Mouse (Mus musculus) hindbrain, embryonic 13.5 days (tissue): ENCODE results near the gene Slc26a6. TPM values are rescaled to one million over a fixed set of nuclear protein-coding genes. Genes with fewer than 3 reads are reported as not detected.

Experiments used
- ATAC-seq: fragments of 200-750 bp; cut with Nextera tagmentation; 2 replicates; pipeline ENCODE4 v1.8.0; 2017; ENCODE audit warnings: moderate TSS enrichment; ENCODE audit not compliant: low FRiP score
- H3K27ac ChIP-seq: fragments of 300-500 bp; sonication (generic); 2 replicates; pipeline ENCODE4 v1.5.1; 2015; ENCODE audit warnings: inconsistent platforms, mild to moderate bottlenecking, moderate library complexity
- H3K27me3 ChIP-seq: fragments of 300-500 bp; sonication (generic); 2 replicates; pipeline ENCODE4 v1.6.1; 2015; ENCODE audit warnings: mild to moderate bottlenecking, inconsistent platforms
- H3K36me3 ChIP-seq: fragments of 300-500 bp; sonication (generic); 2 replicates; pipeline ENCODE4 v1.6.1; 2015; ENCODE audit warnings: mild to moderate bottlenecking, inconsistent platforms
- H3K4me1 ChIP-seq: fragments of 300-500 bp; sonication (generic); replicated peaks from 2 replicates; pipeline ENCODE4 v1.6.1; 2015; ENCODE audit warnings: inconsistent platforms
- H3K4me2 ChIP-seq: fragments of 300-500 bp; sonication (generic); 2 replicates; pipeline ENCODE4 v1.6.1; 2015; ENCODE audit warnings: inconsistent platforms, mild to moderate bottlenecking, moderate library complexity
- H3K4me3 ChIP-seq: fragments of 300-500 bp; sonication (generic); 2 replicates; pipeline ENCODE4 v1.5.1; 2015; ENCODE audit warnings: mild to moderate bottlenecking, inconsistent platforms
- H3K9ac ChIP-seq: fragments of 300-500 bp; sonication (generic); 2 replicates; pipeline ENCODE4 v1.6.1; 2015; ENCODE audit warnings: mild to moderate bottlenecking, inconsistent platforms
- H3K9me3 ChIP-seq: fragments of 300-500 bp; sonication (generic); 2 replicates; pipeline ENCODE4 v1.6.1; 2016; ENCODE audit warnings: inconsistent platforms
- WGBS: fragments of 180-500 bp; shearing (Covaris S2); methylation state at CpG from one replicate; pipeline ENCODE4 v1.1.7; 2015; 5-methylcytosine and 5-hydroxymethylcytosine counted together
- polyA plus RNA-seq: library from polyadenylated mRNA; unstranded; fragments of >200 nt; fragmentation: Nextera tagmentation; extraction: Ambion mirVana; gene quantifications from 2 replicates; pipeline ENCODE4 v1.2.1, GENCODE M21; 2015

Gene Slc26a6
- 15.1 and 16.1 TPM in 2 replicates for polyA plus RNA-seq

GRCm38 (mm10) chr9:108852976-108853375 lies at the start of gene Slc26a6:
Gene Slc26a6, plus strand, starts transcription at chr9:108853283.
- H3K36me3 ChIP-seq, result peaks cover 65% of the 10 kb centered on the region
- H3K27ac ChIP-seq, result peak within 1 kb of the TSS; percentile 87
- ATAC-seq, result no peak
- H3K4me1 ChIP-seq, result peaks cover 19% of the 10 kb centered on the region
- 94% methylated on average over 3 of the region's 3 CpGs for WGBS
- H3K9me3 ChIP-seq, result no peaks in the 10 kb centered on the region
- peak within 1 kb of the TSS; percentile 86 for H3K4me2 ChIP-seq
- peak within 1 kb of the TSS; percentile 83 for H3K9ac ChIP-seq
- no peaks in the 10 kb centered on the region for H3K27me3 ChIP-seq
- peak within 1 kb of the TSS; percentile 75 for H3K4me3 ChIP-seq

GRCm38 (mm10) chr9:108805768-108806167 lies 47.3 kb upstream of the Slc26a6 start:
- Histone ChIP-seq H3K27ac (no peak overlapping the region), H3K4me1 (peaks cover 23% of the 10 kb centered on the region), H3K36me3 (peaks cover 63% of the 10 kb centered on the region), H3K9me3 (no peaks in the 10 kb centered on the region), H3K9ac (no peak overlapping the region), H3K4me2 (no peak overlapping the region), H3K4me3 (no peak overlapping the region), H3K27me3 (no peaks in the 10 kb centered on the region)
- 90% methylated on average over 8 of the region's 8 CpGs for WGBS
- no peak for ATAC-seq

GRCm38 (mm10) chr9:108806379-108806778 lies 46.7 kb upstream of the Slc26a6 start:
- Histone ChIP-seq H3K9ac (no peak overlapping the region), H3K9me3 (no peaks in the 10 kb centered on the region), H3K4me3 (no peak overlapping the region), H3K36me3 (peaks cover 63% of the 10 kb centered on the region), H3K27ac (no peak overlapping the region; the same call in 1 of the 2 replicates), H3K4me1 (peaks cover 23% of the 10 kb centered on the region), H3K4me2 (no peak overlapping the region), H3K27me3 (no peaks in the 10 kb centered on the region)
- no peak for ATAC-seq

- no peak overlapping the region for H3K4me2 ChIP-seq
- H3K4me3 ChIP-seq, result no peak overlapping the region
- no peak for ATAC-seq
- H3K9me3 ChIP-seq, result no peaks in the 10 kb centered on the region
- peaks cover 23% of the 10 kb centered on the region for H3K4me1 ChIP-seq
- 0 out of 2 replicates have a peak overlapping the region, but pooled peaks have one; percentile 0 for H3K27ac ChIP-seq
- H3K27me3 ChIP-seq, result no peaks in the 10 kb centered on the region
- 94% methylated on average over 1 of the region's 1 CpGs for whole genome bisulfite sequencing
- peaks cover 63% of the 10 kb centered on the region for H3K36me3 ChIP-seq
- no peak overlapping the region for H3K9ac ChIP-seq
Observed at GRCm38 (mm10) chr9:108806831-108807230, 46.3 kb upstream of the Slc26a6 start.

- Histone ChIP-seq H3K36me3 (peaks cover 63% of the 10 kb centered on the region), H3K27ac (peak overlapping the region; percentile 59), H3K4me1 (peaks cover 23% of the 10 kb centered on the region), H3K4me2 (no peak overlapping the region), H3K27me3 (no peaks in the 10 kb centered on the region), H3K9ac (peak overlapping the region; percentile 25; the same call in 1 of the 2 replicates), H3K4me3 (no peak overlapping the region), H3K9me3 (no peaks in the 10 kb centered on the region)
- no peak; the same call in 1 of the 2 replicates for ATAC-seq
- 74% methylated on average over 5 of the region's 5 CpGs for WGBS
Observed at GRCm38 (mm10) chr9:108807674-108808073, 45.4 kb upstream of the Slc26a6 start.

- peak; percentile 90 for ATAC-seq
- Histone ChIP-seq H3K27ac (peak within 1 kb of the TSS; percentile 84), H3K9me3 (no peaks in the 10 kb centered on the region), H3K4me1 (peaks cover 23% of the 10 kb centered on the region), H3K4me3 (peak within 1 kb of the TSS; percentile 73), H3K27me3 (no peaks in the 10 kb centered on the region), H3K9ac (peak within 1 kb of the TSS; percentile 95), H3K4me2 (peak within 1 kb of the TSS; percentile 87), H3K36me3 (peaks cover 65% of the 10 kb centered on the region)
- under 1% methylated on average over 43 of the region's 62 CpGs for WGBS
Observed at GRCm38 (mm10) chr9:108808163-108808665, 44.9 kb upstream of the Slc26a6 start, which contains the start of gene Nckipsd. Gene Nckipsd, plus strand, starts transcription at chr9:108808368.

- H3K4me3 ChIP-seq, result peak overlapping the region; percentile 73
- peak overlapping the region; percentile 95 for H3K9ac ChIP-seq
- no peak overlapping the region for H3K27ac ChIP-seq
- peaks cover 23% of the 10 kb centered on the region for H3K4me1 ChIP-seq
- no peaks in the 10 kb centered on the region for H3K27me3 ChIP-seq
- H3K9me3 ChIP-seq, result no peaks in the 10 kb centered on the region
- peaks cover 65% of the 10 kb centered on the region for H3K36me3 ChIP-seq
- no peak for ATAC-seq
- WGBS, result 67% methylated on average over 5 of the region's 5 CpGs
- peak overlapping the region; percentile 87 for H3K4me2 ChIP-seq
Observed at GRCm38 (mm10) chr9:108809188-108809587, 43.9 kb upstream of the Slc26a6 start.

GRCm38 (mm10) chr9:108809723-108810122 lies 43.4 kb upstream of the Slc26a6 start:
- peaks cover 65% of the 10 kb centered on the region for H3K36me3 ChIP-seq
- peak overlapping the region; percentile 95 for H3K9ac ChIP-seq
- H3K4me2 ChIP-seq, result peak overlapping the region; percentile 87; the same call in 1 of the 2 replicates
- no peak overlapping the region for H3K27ac ChIP-seq
- H3K27me3 ChIP-seq, result no peaks in the 10 kb centered on the region
- no peak for ATAC-seq
- H3K4me3 ChIP-seq, result no peak overlapping the region
- peaks cover 23% of the 10 kb centered on the region for H3K4me1 ChIP-seq
- 88% methylated on average over 6 of the region's 6 CpGs for whole genome bisulfite sequencing
- no peaks in the 10 kb centered on the region for H3K9me3 ChIP-seq

GRCm38 (mm10) chr9:108810516-108810915 lies 42.6 kb upstream of the Slc26a6 start:
- no peak overlapping the region for H3K9ac ChIP-seq
- 86% methylated on average over 5 of the region's 5 CpGs for WGBS
- H3K4me1 ChIP-seq, result peaks cover 23% of the 10 kb centered on the region
- H3K27me3 ChIP-seq, result no peaks in the 10 kb centered on the region
- ATAC-seq, result no peak
- H3K27ac ChIP-seq, result no peak overlapping the region
- peaks cover 65% of the 10 kb centered on the region for H3K36me3 ChIP-seq
- H3K4me3 ChIP-seq, result no peak overlapping the region
- H3K4me2 ChIP-seq, result no peak overlapping the region
- no peaks in the 10 kb centered on the region for H3K9me3 ChIP-seq

- no peaks in the 10 kb centered on the region for H3K4me1 ChIP-seq
- H3K9ac ChIP-seq, result no peak overlapping the region
- no peak for ATAC-seq
- H3K9me3 ChIP-seq, result no peaks in the 10 kb centered on the region
- WGBS, result 93% methylated on average over 7 of the region's 7 CpGs
- H3K27ac ChIP-seq, result no peak overlapping the region
- no peak overlapping the region for H3K4me2 ChIP-seq
- no peaks in the 10 kb centered on the region for H3K27me3 ChIP-seq
- no peak overlapping the region for H3K4me3 ChIP-seq
- H3K36me3 ChIP-seq, result peaks cover 84% of the 10 kb centered on the region
Observed at GRCm38 (mm10) chr9:108815557-108815956, 37.5 kb upstream of the Slc26a6 start.

- peaks cover 16% of the 10 kb centered on the region for H3K27me3 ChIP-seq
- WGBS, result 65% methylated on average over 3 of the region's 3 CpGs
Observed at GRCm38 (mm10) chr9:108819495-108819894, 33.6 kb upstream of the Slc26a6 start.

GRCm38 (mm10) chr9:108820077-108820476 lies 33.0 kb upstream of the Slc26a6 start:
- H3K27ac ChIP-seq, result no peak overlapping the region
- H3K36me3 ChIP-seq, result peaks cover 41% of the 10 kb centered on the region

More at GRCm38 (mm10) chr9:108819495-108819894, 33.6 kb upstream of the Slc26a6 start:
- Histone ChIP-seq H3K36me3 (peaks cover 47% of the 10 kb centered on the region), H3K27ac (no peak overlapping the region), H3K4me3 (no peak overlapping the region), H3K4me1 (peaks cover 12% of the 10 kb centered on the region), H3K9ac (no peak overlapping the region), H3K4me2 (no peak overlapping the region), H3K9me3 (no peaks in the 10 kb centered on the region)
- no peak for ATAC-seq

GRCm38 (mm10) chr9:108824144-108824685 lies 28.9 kb upstream of the Slc26a6 start:
- Histone ChIP-seq H3K9me3 (no peaks in the 10 kb centered on the region), H3K4me2 (peak overlapping the region; percentile 95), H3K27me3 (peaks cover 34% of the 10 kb centered on the region), H3K36me3 (peaks cover 20% of the 10 kb centered on the region), H3K9ac (peak overlapping the region; percentile 95), H3K27ac (peak overlapping the region; percentile 92), H3K4me1 (peaks cover 38% of the 10 kb centered on the region), H3K4me3 (peak overlapping the region; percentile 79)
- no peak for ATAC-seq
- WGBS, result 4% methylated on average over 25 of the region's 25 CpGs

More at GRCm38 (mm10) chr9:108820077-108820476, 33.0 kb upstream of the Slc26a6 start:
- Histone ChIP-seq H3K4me1 (peaks cover 12% of the 10 kb centered on the region), H3K4me2 (no peak overlapping the region), H3K9ac (no peak overlapping the region), H3K27me3 (peaks cover 16% of the 10 kb centered on the region), H3K9me3 (no peaks in the 10 kb centered on the region), H3K4me3 (no peak overlapping the region)
- ATAC-seq, result no peak
- WGBS, result 65% methylated on average over 5 of the region's 5 CpGs
